Mouse (Mus musculus) 3134 (cell line): ENCODE measurements around the gene Ube2l3.
"Not testable (repeated sequence)": the region's sequence is repeated elsewhere in the genome, so short reads cannot be mapped to it uniquely, and the experiment has no call there.

Experiments used
- DNase-seq: peaks from one replicate; pipeline ENCODE4 v3.0.0-alpha.2; 2011; ENCODE audit warnings: low spot score; ENCODE audit not compliant: insufficient read length; ENCODE audit errors: extremely low read depth

Gene Ube2l3

DNA sequence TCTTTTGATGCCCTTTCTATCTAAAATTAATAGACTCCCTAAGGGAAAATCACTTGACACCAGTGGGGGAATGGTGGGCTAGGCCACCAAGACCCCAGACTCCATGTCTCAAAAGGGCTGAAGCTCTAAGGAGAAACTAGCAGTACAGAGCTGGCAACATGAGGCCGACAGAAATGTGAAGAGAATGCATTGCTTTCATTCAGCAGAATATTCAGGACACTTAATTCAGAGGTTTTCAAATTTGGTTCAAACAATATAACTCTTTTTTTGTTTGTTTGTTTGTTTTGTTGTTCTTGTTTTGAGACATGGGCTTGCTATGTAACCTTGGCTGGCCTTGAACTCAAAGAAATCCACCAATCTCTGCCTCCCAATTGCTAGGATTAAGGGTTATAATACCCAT, at the start of gene Ube2l3:
Gene Ube2l3, minus strand, starts transcription at position 101 of the 400 bp plus-strand sequence.
- DNase-seq = no peak

DNA sequence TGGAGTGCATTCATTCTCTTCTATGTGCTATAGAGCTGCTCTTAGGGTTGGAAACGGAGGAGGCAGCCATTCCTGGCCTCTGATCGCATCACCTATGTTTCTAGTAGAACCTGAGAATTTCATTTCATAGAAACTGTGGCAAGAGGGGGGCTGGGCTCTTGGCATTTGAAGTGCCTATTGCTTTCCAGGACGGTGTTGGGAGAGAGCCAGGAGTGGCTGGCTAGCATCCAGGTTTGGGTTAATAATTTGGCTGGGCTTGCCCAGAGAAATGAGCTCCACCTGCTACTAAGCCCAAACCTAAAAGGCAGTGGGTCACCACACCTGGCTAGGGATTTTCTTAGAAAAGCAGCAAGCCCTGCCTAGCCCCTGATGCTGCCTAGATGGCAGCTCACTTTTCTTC, 49.1 kb upstream of the Ube2l3 start:
- no peak for DNase-seq

DNA sequence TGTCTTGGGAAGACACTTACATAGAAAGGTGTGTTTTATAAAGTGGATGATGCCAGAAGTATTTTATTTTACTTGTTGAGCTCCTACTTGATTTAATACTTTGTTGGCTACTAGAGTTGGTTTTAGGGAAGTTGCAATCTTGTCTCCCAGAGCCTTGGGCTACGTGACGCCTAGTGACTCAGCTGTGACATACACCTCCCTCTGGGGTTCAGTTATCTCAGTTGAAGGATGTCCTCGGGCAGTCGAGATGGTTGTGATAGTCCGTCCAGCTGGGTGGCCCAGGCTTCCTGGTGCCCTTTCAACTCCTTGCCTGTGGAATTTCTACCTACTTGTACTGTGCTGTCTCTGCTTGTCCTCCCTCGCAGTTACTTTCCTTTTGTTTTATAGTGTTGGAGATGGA, 46.7 kb upstream of the Ube2l3 start:
- DNase-seq = no peak

DNA sequence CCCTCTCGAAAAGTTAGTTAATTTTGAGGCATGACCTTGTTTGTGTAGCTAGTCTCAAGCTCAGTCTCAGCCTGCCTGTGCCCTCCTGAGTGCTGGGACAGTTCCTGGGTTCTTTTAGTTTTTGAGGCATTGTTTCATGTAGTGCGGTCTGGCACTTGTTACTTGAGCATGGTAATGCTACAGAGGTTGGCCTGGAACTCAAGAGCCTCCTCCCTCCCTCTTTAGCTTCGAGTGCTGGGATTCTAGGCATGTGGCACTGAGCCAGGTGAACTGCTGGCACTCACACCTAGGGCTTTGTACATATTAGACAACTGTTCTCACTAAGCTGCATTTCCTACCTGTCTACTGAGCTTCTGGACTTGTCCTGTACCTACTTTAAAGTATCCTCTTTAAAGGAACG, 45.3 kb upstream of the Ube2l3 start:
- no peak for DNase-seq

DNA sequence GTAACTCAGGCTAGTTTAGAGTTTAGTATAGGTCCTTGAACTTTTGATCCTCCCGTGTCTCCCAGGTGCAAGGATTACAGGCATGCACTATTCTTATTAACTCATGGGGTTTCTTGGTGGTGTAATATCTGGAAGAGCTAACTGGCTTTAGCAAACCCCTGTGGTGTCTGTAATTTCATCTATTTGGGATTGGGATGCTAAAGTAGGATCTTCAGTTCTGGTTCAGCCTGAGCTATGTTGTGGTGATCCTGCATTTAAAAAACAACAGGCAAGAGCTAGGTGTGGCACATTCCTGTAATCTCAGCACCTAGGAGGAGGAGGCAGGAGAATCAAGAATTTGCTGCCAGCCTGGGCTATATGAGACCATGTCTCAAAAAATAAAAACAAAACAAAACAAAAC, 42.5 kb upstream of the Ube2l3 start:
- no peak for DNase-seq

DNA sequence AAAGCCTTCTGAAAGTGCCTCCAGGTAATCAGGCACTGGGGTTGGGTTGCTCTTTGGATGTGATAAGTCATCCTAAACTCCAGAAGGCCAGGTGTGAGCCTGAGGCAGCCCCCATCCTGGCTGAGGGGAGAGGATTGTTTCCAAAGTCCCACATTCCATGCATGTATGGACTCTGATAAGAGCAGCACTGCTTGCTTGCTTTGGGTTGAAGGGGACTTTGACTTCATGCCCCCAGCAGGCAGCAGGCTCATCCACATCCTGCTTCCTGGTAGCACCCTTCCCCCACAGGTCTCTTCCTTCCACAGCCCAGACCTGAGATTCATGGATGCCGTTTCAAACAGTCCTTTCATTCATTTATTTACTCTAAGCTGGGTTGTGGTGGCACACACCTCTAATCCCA, 41.3 kb upstream of the Ube2l3 start:
- DNase-seq = no peak

DNA sequence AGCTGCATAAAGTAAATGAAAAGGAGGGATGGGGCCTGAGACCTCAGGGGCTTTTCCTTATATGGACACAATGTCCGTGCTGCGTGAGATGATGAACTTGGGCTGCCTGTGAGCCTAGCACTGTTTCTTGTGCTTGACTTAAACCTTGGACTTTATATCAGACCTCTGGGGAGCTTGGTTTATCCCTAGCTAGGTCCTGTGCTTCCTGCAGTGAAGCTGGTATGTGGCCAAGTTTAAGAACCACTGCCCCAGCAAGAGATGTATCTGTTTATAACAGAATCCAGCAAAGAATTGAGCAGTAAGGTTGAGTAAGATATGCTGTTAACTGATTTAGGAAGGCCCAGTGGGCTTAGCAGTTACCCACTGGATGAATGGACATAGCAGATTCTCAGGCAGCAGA, 37.0 kb upstream of the Ube2l3 start:
- no peak for DNase-seq

DNA sequence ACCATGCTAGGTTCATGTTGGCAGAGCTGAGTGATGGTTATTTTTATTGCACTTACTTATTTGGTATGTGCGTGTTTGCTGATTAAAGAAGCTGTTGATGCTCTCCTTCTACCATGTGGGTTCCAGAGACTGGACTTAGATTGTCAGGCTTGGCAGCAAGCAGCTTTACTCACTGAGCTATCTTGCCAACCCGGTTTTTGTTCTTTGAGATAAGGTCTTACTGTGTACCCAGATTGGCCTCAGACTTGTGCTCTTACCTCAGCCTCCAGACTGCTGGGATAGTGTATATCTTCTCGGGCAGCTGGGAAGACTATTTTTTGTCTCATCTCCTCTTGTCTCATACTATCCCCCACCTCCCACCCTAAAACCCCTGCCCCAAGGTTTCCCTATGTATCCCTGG, 35.2 kb upstream of the Ube2l3 start:
- DNase-seq = no peak

DNA sequence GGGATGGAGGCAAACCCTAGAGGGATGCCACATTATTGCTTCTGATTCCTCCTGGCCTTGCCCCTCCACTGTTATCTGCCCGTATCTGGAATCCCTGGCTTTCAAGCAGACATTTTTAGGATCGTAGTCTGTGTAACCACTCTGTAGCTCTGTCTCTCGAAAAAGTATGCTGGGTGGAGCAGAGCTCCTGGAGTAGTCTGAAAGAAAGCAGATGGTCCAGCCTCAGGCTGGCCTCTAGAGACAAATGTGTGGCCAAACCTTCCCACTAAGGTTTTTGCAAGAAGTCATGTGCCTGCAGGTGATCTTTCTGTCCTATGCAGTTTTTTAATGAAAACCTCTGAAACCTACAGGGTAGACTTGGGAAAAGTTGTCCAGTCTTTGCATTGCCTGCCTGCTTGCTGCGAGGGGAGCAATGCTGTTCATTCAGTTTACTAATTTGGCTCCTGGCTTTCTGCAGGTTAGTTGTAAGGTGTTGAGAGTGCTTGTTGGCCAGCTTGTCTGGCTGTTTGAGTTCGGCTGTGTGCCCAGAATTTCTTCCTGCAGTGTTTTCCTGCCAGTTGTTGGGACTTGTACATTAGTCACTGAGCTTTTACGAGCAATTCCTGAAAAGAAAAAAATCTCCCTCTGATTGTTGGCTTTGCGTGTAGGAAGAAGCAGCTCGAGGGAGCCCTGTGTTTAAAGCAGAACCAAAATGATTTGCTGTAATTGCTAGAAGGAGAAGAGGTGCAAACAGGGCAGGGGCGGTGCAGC, 32.6 kb upstream of the Ube2l3 start:
- DNase-seq = peak; percentile 57

DNA sequence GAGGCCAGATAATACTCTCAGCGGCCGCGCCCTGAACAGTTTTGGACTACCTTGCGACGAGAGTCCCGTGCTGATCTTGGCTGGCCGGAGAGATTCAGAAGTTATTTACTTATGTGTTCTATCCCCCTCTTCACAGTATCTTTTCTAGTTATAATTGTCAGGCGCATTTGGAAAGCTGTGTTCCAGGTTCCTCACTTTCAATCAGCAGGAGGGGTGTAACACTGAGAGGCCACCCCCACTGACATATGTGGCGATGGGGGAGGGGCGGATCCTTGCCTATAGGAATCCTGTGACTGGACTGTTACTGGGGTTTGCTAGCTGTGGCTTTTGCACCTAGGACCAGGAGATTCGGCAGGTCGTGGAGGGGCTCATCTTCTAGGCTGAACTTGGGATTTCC, 32.0 kb upstream of the Ube2l3 start:
- DNase-seq = no peak

DNA sequence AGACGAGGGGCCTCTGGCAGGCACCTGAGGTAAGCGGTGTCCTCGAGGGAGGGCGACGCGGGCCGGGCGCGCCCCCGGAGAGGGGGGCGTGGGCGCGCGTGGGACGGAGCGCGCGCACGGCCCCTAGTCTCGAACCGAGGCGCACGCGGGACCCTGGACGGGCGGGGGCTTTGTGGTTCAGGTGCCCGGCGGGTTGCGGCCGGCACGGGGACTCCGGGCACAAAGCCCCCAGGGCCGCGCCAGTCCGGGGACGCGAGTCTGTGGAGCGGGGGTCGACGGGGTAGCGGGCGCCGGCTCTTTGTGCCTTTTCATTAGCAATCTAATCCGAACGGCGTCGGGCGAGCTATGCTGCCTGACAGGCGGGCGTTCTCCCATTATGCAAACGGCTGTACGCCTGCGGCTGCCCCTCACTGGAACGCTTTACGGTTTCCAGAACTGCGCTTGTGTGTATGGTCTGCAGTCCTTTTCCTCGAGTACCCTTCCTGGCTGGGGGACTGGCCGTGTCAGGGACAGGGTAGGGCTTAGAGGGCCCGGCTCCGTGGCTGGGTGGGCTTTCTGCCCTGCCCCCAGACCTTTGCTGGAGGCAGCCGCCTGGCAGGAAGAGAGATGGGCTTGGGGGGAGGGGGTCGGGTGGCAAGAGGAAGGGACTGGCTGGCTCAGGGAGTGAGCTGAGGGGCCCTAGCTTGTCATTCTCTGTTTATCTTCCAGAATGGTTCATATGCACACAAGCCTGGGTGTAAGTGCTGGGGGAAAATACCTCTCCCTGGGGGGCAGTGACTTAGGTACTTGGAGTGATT, 31.5 kb upstream of the Ube2l3 start:
- DNase-seq = peak; percentile 54

DNA sequence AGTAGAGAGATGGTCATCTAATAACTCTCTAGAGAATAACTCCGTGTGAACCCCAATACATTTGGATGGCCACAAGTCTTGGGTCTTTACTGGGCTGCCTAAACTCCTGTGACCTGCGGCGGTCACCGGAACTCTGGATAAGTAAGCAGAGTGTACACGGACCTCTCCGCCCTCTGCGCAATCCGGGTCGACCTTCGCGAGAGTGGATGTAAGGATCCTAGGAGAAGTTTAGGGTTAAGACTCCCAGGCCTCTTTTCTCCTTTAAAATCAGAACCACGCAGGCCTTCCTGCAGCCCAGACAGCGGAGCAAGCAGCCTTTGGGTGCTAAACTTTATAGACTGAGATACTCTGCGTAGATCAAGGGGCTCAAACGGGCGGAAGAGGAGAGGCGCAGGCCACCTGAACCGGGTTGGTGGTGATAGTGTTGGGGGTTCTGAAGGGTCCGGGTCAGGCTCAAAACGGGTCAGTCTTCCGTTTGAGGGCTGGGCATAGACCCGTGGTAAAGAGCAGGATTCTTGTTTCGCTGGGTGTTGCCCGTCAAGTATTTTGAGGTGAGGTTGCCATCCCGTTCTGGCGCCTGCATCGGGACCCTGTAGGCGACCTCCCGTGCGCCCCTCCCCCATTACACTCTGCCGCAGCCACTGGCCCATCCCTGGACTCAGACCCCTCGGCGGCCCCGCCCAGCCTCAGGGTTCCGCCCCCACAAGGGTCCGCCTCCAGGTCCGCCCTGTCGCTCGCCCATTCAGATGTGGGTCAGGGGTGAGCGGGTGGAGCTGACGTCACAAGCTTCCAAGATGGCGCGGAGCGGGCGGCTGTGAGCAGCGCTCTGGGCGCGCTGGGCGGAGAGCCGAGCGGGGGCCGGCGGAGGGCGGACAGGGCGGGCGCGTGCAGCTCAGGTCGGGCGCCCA, 30.6 kb upstream of the Ube2l3 start, which contains the start of gene Hic2:
Gene Hic2, plus strand, starts transcription at position 779 of the 908 bp plus-strand sequence.
- peak; percentile 88 for DNase-seq

DNA sequence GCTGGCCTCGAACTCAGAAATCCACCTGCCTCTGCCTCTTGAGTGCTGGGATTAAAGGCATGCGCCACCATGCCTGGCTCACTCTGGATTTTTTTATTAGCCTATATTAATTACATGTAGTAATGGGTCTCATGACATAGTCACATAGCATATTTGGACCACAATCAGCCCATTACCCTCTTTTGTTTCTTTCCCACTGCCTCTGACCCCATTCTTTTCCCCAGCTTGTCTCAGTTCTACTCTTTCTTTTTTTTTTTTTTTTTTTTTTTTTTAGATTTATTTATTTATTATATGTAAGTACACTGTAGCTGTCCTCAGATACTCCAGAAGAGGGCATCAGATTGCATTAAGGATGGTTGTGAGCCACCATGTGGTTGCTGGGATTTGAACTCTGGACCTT, 29.1 kb upstream of the Ube2l3 start:
- not testable (repeated sequence) for DNase-seq

DNA sequence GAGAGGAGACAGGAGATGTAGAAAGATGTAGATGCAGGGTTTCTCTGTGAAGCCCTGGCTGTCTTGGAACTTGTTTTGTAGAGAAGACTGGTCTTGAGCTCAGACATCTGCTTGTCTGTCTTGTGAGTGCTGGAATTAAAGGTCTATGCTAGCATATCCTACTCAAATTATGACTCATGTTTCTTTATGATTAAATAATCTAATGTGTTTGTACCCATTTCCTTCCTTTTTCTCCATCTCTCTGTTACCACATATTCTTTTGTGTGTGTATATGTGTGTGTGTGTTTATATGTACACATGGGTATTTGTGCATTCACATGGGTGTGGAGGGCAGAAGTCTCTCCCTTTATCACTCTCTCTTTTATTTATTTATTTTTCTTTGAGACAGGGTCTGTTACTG, 24.0 kb upstream of the Ube2l3 start:
- no peak for DNase-seq

DNA sequence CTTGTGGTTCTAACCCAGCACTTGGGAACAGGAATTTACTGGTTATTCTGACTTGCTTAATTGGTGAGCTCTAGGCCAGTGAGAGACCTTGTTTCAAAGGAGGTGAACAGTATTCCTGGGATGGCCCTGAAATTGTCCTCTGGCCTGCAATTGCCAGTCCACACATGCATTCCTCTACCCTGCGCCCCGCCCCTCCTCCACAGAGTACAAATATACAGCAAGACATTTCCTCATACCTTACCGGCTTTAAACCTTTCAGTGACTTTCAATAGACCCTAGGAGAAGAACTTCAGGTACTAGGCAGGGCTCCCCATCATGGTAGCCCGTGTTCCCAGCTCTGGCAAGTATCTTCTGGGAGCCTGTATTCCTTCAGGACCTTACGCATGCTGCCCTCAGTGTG, 23.1 kb upstream of the Ube2l3 start:
- no peak for DNase-seq

DNA sequence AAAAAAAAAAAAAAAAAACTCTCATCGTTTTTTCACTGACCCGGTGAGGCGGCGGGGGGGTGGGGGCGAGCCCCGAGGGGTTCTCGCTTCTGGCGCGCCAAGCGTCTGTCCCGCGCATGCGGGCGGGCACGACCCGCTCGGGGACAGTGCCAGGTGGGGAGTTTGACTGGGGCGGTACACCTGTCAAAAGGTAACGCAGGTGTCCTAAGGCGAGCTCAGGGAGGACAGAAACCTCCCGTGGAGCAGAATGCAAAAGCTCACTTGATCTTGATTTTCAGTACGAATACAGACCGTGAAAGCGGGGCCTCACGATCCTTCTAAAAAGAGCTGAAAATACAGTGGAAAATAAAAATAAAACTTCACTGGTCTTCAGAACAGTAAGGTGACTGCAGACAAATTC, 19.7 kb upstream of the Ube2l3 start:
- peak; percentile 28 for DNase-seq

DNA sequence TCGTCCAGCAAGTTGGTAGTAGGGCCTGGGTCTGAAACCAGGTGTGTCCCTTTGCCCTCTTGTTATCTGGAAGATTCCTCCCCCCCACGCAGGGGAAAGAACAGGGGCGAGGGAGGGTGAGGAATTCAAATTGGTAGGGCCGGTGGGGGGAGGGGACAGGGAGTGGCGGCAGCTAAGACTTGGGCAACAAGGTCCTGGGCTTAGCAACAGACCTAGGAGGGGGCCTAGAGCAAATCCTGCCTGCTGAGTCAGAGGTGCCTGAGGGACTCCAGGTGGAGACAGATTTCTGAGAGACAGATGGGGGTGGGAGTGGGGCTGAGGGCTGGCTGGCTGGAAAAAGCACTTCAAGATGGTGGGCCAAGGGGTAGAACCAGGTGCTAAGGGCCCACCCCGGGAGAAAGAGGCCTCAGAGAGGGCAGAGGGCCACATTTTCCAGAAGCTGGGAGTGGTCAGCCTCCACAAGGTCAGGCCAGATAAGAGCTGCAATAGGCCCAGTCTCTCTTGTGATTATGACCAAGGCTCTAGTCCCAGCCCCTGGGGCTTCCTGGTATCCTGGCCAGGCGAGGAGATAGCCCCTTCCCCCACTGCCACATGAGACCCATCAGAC, 17.8 kb upstream of the Ube2l3 start:
- DNase-seq = no peak

DNA sequence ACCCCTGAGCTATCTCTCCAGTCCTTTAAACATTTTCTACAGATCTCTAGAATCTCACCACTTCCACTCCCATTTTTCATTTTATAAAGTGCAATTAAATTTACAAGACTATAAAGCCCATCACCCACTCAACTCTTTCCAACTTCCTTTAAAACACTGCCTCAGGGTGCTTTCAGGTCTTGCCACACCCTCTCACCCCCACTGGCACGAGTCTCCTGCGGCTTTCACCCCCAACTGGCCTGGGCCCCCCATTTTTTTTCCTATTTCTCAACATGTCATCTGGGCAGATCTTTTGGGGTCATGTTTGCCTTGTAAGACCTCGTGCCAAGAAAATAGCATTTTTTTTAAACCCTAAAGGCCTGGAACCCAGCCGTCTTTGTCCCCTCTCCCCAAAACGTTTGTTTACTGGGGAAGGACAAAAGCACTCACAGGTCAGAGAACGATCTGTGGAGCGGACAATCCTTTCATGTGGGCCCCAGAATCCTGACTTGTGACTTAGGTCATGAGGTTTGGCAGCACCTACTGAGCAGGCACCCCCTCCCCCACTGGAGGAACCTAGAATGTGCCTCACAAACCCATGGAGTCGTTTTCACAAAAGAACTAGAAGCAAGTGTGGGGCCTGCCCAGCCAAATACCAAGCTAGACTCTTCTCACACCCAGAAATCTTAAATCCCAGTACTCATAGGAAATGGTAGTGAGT, 14.6 kb upstream of the Ube2l3 start:
- no peak for DNase-seq

DNA sequence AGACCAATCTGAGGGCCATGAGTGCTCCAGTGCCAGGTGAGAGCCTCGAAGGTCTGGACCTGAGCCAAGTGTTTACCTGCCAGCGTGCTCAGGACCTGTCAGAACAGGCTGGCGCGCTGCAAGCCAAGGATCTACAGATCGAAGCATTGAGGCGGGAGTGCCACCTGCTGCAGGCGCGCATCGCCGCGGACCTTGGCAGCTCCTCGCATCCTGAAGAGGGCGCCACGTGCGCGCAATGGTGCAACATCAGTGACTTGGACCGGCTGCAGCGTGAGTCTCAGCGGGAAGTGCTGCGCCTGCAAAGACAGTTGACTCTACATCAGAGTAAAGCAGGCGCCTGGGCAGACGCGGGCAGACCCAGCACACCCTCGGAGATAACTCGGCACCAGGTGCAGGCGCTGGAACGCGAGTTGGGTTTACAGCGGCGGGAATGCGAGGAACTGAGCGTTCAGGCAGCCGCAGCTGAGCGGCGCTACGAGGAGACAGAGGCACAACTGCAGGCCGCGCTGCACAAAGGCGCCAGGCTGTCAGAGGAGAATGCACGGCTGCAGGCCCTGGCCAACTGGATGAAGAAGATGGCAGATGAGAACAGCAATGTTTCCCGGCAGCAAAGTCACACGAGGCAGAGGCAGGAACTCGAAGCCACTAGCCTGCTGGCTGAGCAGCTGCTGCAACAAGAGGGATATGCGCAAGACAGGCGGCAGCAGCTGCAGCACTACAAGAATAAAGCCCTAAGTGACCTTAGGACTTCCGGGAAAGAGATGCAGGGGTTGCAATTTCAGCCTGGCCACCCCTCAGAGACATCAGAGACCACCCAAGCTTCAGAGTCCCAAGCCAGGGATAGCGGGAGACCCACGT, 7.8 kb upstream of the Ube2l3 start:
- no peak for DNase-seq
